10 mouse cellular contexts compared by ENCODE assay signal in the genomic region with DNA sequence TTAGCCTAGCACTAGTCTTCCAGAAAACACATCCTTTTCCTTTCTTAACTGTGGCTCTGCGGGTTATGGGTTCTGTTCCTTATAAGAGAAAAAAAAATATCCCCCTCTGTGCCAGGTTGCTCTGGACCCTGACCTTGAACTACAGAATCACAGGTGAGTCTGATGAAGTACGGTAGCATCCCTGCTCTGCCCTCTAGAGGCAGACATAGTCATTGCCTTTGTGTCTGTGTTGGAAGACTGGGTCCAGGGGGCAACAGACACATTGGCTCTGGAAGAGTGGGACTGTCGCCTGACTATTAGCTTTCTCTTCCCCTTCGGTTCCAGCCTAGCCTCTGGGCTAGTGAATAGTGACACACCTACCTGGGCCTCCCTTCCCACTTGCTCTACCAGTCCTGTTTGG. TPM values are rescaled to one million over a fixed set of nuclear protein-coding genes. Genes with fewer than 3 reads are reported as not detected.
DNase-seq lines count a peak whose midpoint lies in the region; ATAC-seq and TF ChIP-seq lines count a peak whose summit lies in the region.
"Had no signal": no experiment of that assay in that cellular context is flagged by ENCODE, and none has a peak within 500 bp of the region (broad histone marks: within the 10 kb centered on the region; RNA-seq: fewer than 3 reads in every experiment).

No protein-coding gene starts in this region.

- H3K9ac ChIP-seq in kidney, embryonic 15.5 days = no peak overlapping the region
- no peak overlapping the region for H3K9ac ChIP-seq in MEL (ENCODE audit: control insufficient read depth, low read depth, low read length, poor library complexity, severe bottlenecking)
- H3K9ac ChIP-seq: limb, embryonic 15.5 days had no signal

- no peak overlapping the region for H3K27ac ChIP-seq in kidney, embryonic 15.5 days
- no peak overlapping the region for H3K27ac ChIP-seq in MEL (ENCODE audit: control insufficient read depth, low read depth, low read length)
- H3K27ac ChIP-seq: limb, embryonic 15.5 days had no signal

- no peak for TF ChIP-seq POLR2A in MEL (IDR thresholded peaks at IDR 0.05; ENCODE audit: control insufficient read depth in 1 of 2, insufficient read depth in 1 of 2, low read depth in 1 of 2, low read length in 2 of 2, poor library complexity in 1 of 2)

- peak; percentile 64 for DNase-seq in kidney, adult 11 months
- DNase-seq in CD4-positive helper T cell, adult 2 months (ENCODE audit: low read depth, low spot score) = peak; percentile 28
- no peak for DNase-seq in MEL (ENCODE audit: low read depth, low spot score)
- peak; percentile 31 for DNase-seq in lung, postnatal 36 days
- DNase-seq in ovary, postnatal 36 days (ENCODE audit: low spot score) = no peak
- DNase-seq in layer of hippocampus, adult 9-10 months (ENCODE audit: low spot score) = no peak
- no peak for DNase-seq in urinary bladder, postnatal 10 days (ENCODE audit: low spot score)

- 0 out of 2 replicates have a peak, but pooled peaks cover 4% of the 10 kb centered on the region for H3K27me3 ChIP-seq in kidney, embryonic 15.5 days
- H3K27me3 ChIP-seq in MEL (ENCODE audit: control insufficient read depth in 1 of 2, insufficient read depth in 2 of 2, low read length in 2 of 2) = no peaks in the 10 kb centered on the region
- H3K27me3 ChIP-seq: limb, embryonic 15.5 days had no signal

- no peaks in the 10 kb centered on the region for H3K9me3 ChIP-seq in kidney, embryonic 15.5 days (replicated peaks)
- no peaks in the 10 kb centered on the region for H3K9me3 ChIP-seq in MEL (replicated peaks; ENCODE audit: insufficient read depth, low read length)
- H3K9me3 ChIP-seq: limb, embryonic 15.5 days had no signal

- 78% methylated on average over 4 of the region's 4 CpGs for WGBS in kidney, embryonic 15.5 days

- no peak for TF ChIP-seq EP300 in MEL (IDR thresholded peaks at IDR 0.05; ENCODE audit: low read depth in 1 of 2, low read length in 2 of 2)

- H3K4me2 ChIP-seq in kidney, embryonic 15.5 days = no peak overlapping the region
- H3K4me2 ChIP-seq: limb, embryonic 15.5 days had no signal

- no peaks in the 10 kb centered on the region for H3K79me2 ChIP-seq in MEL (ENCODE audit: control insufficient read depth, insufficient read depth, low read length, poor library complexity)

- H3K4me3 ChIP-seq in kidney, embryonic 15.5 days (replicated peaks) = no peak overlapping the region
- H3K4me3 ChIP-seq in MEL (ENCODE audit: control insufficient read depth in 1 of 2, insufficient read depth in 1 of 2, low read depth in 2 of 2, low read length in 2 of 2) = no peak overlapping the region
- H3K4me3 ChIP-seq: limb, embryonic 15.5 days had no signal

- TF ChIP-seq RAD21 in MEL (IDR thresholded peaks at IDR 0.05; ENCODE audit: low read depth, low read length) = no peak; the same call in 1 of the 2 replicates

- H3K4me1 ChIP-seq in kidney, embryonic 15.5 days = peaks cover 86% of the 10 kb centered on the region
- no peaks in the 10 kb centered on the region for H3K4me1 ChIP-seq in MEL (ENCODE audit: control insufficient read depth in 1 of 2, insufficient read depth in 2 of 2, low read length in 2 of 2)

- peak in 2 of 3 experiments; percentile 35 to 38; a peak in 4 of 6 replicates for TF ChIP-seq CTCF in MEL (IDR thresholded peaks at IDR 0.05 in 2 of 3, conservative IDR thresholded peaks at IDR 0.05 in 1 of 3; ENCODE audit: control insufficient read depth in 1 of 3, insufficient read depth in 1 of 3, low read depth in 2 of 3, low read length in 3 of 3, poor library complexity in 1 of 3, severe bottlenecking in 1 of 3)

- ATAC-seq in kidney, embryonic 15.5 days (replicated peaks; ENCODE audit: low FRiP score) = no peak
- ATAC-seq: activated CD4-positive, CD25-positive, alpha-beta regulatory T cell, adult 4 months had no signal

- H3K36me3 ChIP-seq in kidney, embryonic 15.5 days = no peaks in the 10 kb centered on the region
- H3K36me3 ChIP-seq in MEL (ENCODE audit: control insufficient read depth in 1 of 2, insufficient read depth in 2 of 2, low read length in 2 of 2) = no peaks in the 10 kb centered on the region
- H3K36me3 ChIP-seq: limb, embryonic 15.5 days had no signal

TF ChIP-seq in MEL, 35 proteins besides CTCF, POLR2A, EP300 and RAD21:
- TF ChIP-seq TCF12 (IDR thresholded peaks at IDR 0.05; ENCODE audit: low read depth, low read length) (no peak), POLR2AphosphoS5 (IDR thresholded peaks at IDR 0.05; ENCODE audit: borderline replicate concordance, low read depth, low read length) (no peak), JUND (IDR thresholded peaks at IDR 0.05; ENCODE audit: low read depth, low read length) (no peak), NRF1 (IDR thresholded peaks at IDR 0.05; ENCODE audit: insufficient read depth, low read depth, low read length, poor library complexity, severe bottlenecking) (no peak), MAFK (IDR thresholded peaks at IDR 0.05; ENCODE audit: borderline replicate concordance, low read depth, low read length) (no peak), E2F4 (IDR thresholded peaks at IDR 0.05; ENCODE audit: borderline replicate concordance, low read depth, low read length) (no peak), MEF2A (IDR thresholded peaks at IDR 0.05; ENCODE audit: extremely low read depth, insufficient replicate concordance, low read depth, low read length, poor library complexity, severe bottlenecking) (no peak), MAZ (IDR thresholded peaks at IDR 0.05; ENCODE audit: low read depth, low read length) (no peak), NELFE (IDR thresholded peaks at IDR 0.05; ENCODE audit: low read depth, low read length) (no peak), SMC3 (IDR thresholded peaks at IDR 0.05; ENCODE audit: low read depth, low read length) (no peak), MAX (IDR thresholded peaks at IDR 0.05; ENCODE audit: low read length) (no peak), ETS1 (IDR thresholded peaks at IDR 0.05; ENCODE audit: low read depth, low read length) (no peak), BHLHE40 (IDR thresholded peaks at IDR 0.05; ENCODE audit: borderline replicate concordance, low read depth, low read length) (no peak), TBP (IDR thresholded peaks at IDR 0.05; ENCODE audit: low read depth, low read length) (no peak), MYB (IDR thresholded peaks at IDR 0.05; ENCODE audit: low read depth, low read length) (no peak), HCFC1 (IDR thresholded peaks at IDR 0.05; ENCODE audit: low read depth, low read length) (no peak), USF1 (IDR thresholded peaks at IDR 0.05; ENCODE audit: low read depth, low read length) (no peak), ELF1 (IDR thresholded peaks at IDR 0.05; ENCODE audit: low read depth, low read length) (no peak), RCOR1 (IDR thresholded peaks at IDR 0.05; ENCODE audit: low read depth, low read length) (no peak)

RNA-seq across cellular contexts. Expression of gene Spsb4, which starts 58.4 kb away (rescaled TPM):
- polyA plus RNA-seq in kidney, embryonic 15.5 days (2015; fragmentation: Nextera tagmentation; extraction: Ambion mirVana) = 56.8 and 58.0 TPM in 2 replicates
- not detected in 2 replicates for total RNA-seq in MEL (2012; rRNA removed)
- polyA plus RNA-seq in MEL (2012; ENCODE audit: insufficient read depth in 1 of 2, insufficient read length in 2 of 2, low read depth in 1 of 2, low replicate concordance in 2 of 2, missing spikeins in 1 of 2) = not detected

Comparison
In these comparisons a context has a peak if more than half of its experiments do, and no peak if none do; other contexts are left out.
1. DNase-seq: peak in kidney, adult 11 months (single experiment), CD4-positive helper T cell, adult 2 months (single experiment) and lung, postnatal 36 days (single experiment); none in MEL (single experiment), ovary, postnatal 36 days (single experiment), layer of hippocampus, adult 9-10 months (single experiment) and urinary bladder, postnatal 10 days (single experiment).
2. RNA of gene Spsb4, which starts 58.4 kb away (polyA plus RNA-seq): 56.8 to 58.0 TPM in kidney, embryonic 15.5 days; not detected in MEL; every median in the first group is over 10 times any median in the second.